Mouse (Mus musculus) kidney, postnatal 0 days (tissue): ENCODE results near the gene F5. TPM values are rescaled to one million over a fixed set of nuclear protein-coding genes. Genes with fewer than 3 reads are reported as not detected.

Experiments
- ATAC-seq: fragments of 200-750 bp; cut with Nextera tagmentation; replicated peaks from 2 replicates; pipeline ENCODE4 v1.8.0; 2017; ENCODE audit warnings: low read depth, moderate number of reproducible peaks, moderate TSS enrichment, moderate library complexity; ENCODE audit not compliant: low FRiP score
- DNase-seq: peaks from one replicate; pipeline ENCODE4 v3.0.0-alpha.2; 2016; ENCODE audit warnings: low spot score
- H3K27ac ChIP-seq: fragments of 300-500 bp; sonication (generic); 2 replicates; pipeline ENCODE4 v1.5.1; 2014; ENCODE audit warnings: mild to moderate bottlenecking
- H3K27me3 ChIP-seq: fragments of 300-500 bp; sonication (generic); 2 replicates; pipeline ENCODE4 v1.6.1; 2014; ENCODE audit warnings: low read length, mixed read lengths; ENCODE audit not compliant: insufficient read depth
- H3K36me3 ChIP-seq: fragments of 300-500 bp; sonication (generic); 2 replicates; pipeline ENCODE4 v1.6.1; 2014; ENCODE audit warnings: low read length, mixed read lengths; ENCODE audit not compliant: insufficient read depth
- H3K4me1 ChIP-seq: fragments of 300-500 bp; sonication (generic); replicated peaks from 2 replicates; pipeline ENCODE4 v1.6.1; 2014; ENCODE audit warnings: antibody characterized with exemption, low read length, mixed read lengths; ENCODE audit not compliant: insufficient read depth
- H3K4me2 ChIP-seq: fragments of 300-500 bp; sonication (generic); 2 replicates; pipeline ENCODE4 v1.6.1; 2014; ENCODE audit warnings: mild to moderate bottlenecking, low read length, moderate library complexity, mixed read lengths
- H3K4me3 ChIP-seq: fragments of 300-500 bp; sonication (generic); replicated peaks from 2 replicates; pipeline ENCODE4 v1.5.1; 2014; ENCODE audit warnings: low read depth, low read length
- H3K9ac ChIP-seq: fragments of 300-500 bp; sonication (generic); 2 replicates; pipeline ENCODE4 v1.6.1; 2014; ENCODE audit warnings: low read depth, low read length
- H3K9me3 ChIP-seq: fragments of 300-500 bp; sonication (generic); replicated peaks from 2 replicates; pipeline ENCODE4 v1.6.1; 2016; ENCODE audit warnings: low read length, inconsistent platforms, mixed read lengths
- CTCF ChIP-seq: IDR thresholded peaks from 2 replicates; pipeline ENCODE4 v1.5.1; 2016; ENCODE audit warnings: antibody characterized with exemption, low read depth, mild to moderate bottlenecking, moderate library complexity
- WGBS: fragments of 180-500 bp; shearing (Covaris S2); extraction: QIAGEN DNeasy Blood & Tissue Kit; methylation state at CpG from one replicate; pipeline ENCODE4 v1.1.7; 2014; 5-methylcytosine and 5-hydroxymethylcytosine counted together
- polyA plus RNA-seq: library from polyadenylated mRNA; unstranded; fragments of >200 nt; fragmentation: Nextera tagmentation; extraction: Ambion mirVana; gene quantifications from 2 replicates; pipeline ENCODE4 v1.2.1, GENCODE M21; 2015

Gene F5
- polyA plus RNA-seq, 1 experiment from 2014 or later: 0.21 TPM

DNA sequence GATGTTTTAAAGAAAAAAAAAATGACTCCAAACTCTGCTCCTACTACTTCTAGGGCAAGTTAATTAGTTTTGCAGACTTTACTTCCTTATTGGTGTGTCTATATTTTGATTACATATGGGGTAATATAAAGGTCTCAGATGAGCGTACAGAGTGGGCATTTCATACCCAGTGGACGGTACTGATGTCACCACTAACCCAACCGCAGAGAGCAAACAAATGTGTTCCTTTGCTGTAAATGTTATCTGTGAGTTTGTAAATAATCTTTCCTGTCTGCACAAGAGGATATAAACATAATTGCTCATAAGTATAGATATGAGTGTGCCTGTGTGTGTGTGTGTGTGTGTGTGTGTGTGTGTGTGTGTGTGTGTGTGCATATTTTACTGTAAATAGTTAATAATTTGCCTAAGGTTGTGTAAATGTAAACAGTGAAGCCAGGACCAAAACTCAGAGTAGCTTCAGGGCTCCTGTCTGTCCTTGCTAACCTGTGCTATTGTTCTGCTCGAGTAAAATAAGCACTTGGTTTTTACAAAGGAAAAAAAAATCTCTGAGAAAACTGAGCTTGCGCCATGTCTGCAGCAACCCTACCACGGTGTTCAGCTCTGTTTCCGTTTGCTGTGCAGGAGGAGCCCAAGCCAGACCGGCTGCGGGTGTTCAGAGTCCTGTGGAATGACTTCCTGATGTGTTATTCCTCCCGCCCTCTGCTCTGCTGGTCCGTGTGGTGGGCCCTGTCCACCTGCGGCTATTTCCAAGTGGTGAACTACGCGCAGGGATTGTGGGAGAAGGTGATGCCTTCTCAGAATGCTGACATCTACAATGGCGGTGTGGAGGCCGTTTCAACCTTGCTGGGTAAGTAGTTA, 108.8 kb downstream of the F5 start:
- WGBS: 70% methylated on average over 16 of the region's 16 CpGs
- Histone ChIP-seq H3K4me1 (no peaks in the 10 kb centered on the region), H3K27me3 (no peaks in the 10 kb centered on the region), H3K4me2 (no peak overlapping the region), H3K9ac (no peak overlapping the region), H3K27ac (peak overlapping the region; percentile 14; the same call in 1 of the 2 replicates), H3K36me3 (peaks cover 22% of the 10 kb centered on the region), H3K9me3 (no peaks in the 10 kb centered on the region), H3K4me3 (no peak overlapping the region)
- no peak for TF ChIP-seq CTCF
- no peak for DNase-seq
- no peak; the same call in 1 of the 2 replicates for ATAC-seq

DNA sequence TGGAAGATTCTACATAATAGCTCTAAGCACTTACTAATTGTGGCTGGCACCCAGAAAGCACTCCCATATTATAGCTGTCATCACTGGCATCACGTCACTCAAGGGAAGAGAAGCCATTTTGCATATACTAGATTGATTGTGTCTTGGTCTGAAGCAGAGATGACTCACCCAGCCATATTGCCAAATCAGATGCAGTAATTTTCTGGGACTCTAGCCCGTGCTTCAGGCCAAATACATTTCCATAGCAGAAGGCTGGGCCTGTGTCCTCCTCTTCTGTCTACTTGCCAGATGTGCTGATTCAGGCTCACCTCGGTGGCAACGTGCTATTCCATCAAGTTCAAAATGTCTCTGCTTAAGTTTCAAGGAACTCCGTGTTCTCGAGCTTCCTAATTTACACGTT, 109.9 kb downstream of the F5 start:
- no peaks in the 10 kb centered on the region for H3K4me1 ChIP-seq
- DNase-seq (no peak), ATAC-seq (no peak)
- WGBS: 87% methylated on average over 7 of the region's 7 CpGs
- H3K36me3 ChIP-seq: peaks cover 22% of the 10 kb centered on the region
- TF ChIP-seq CTCF: no peak
- no peak overlapping the region for H3K4me3 ChIP-seq
- no peaks in the 10 kb centered on the region for H3K27me3 ChIP-seq
- no peaks in the 10 kb centered on the region for H3K9me3 ChIP-seq
- no peak overlapping the region for H3K27ac ChIP-seq
- H3K9ac ChIP-seq: no peak overlapping the region
- H3K4me2 ChIP-seq: no peak overlapping the region

Other genes with a start within 250 kb of the F5 start
- gene Scyl3, start 222.7 kb upstream of the F5 start, polyA plus RNA-seq: 15.9 and 17.2 TPM in 2 replicates
- 10.3 and 14.0 TPM in 2 replicates for gene BC055324, start 157.0 kb upstream of the F5 start, polyA plus RNA-seq
- 12.6 and 14.3 TPM in 2 replicates for gene Mettl18, start 156.9 kb upstream of the F5 start, polyA plus RNA-seq
- gene Sele, start 103.6 kb upstream of the F5 start, polyA plus RNA-seq: 0.04 and 0.08 TPM in 2 replicates
- gene Sell, start 89.9 kb upstream of the F5 start, polyA plus RNA-seq: 0.45 and 0.85 TPM in 2 replicates
- 0.17 and 2.0 TPM in 2 replicates for gene Selp, start 36.6 kb upstream of the F5 start, polyA plus RNA-seq
- 8.6 and 8.7 TPM in 2 replicates for gene Slc19a2, start 97.2 kb downstream of the F5 start, polyA plus RNA-seq
- 15.7 and 16.6 TPM in 2 replicates for gene Ccdc181, start 123.7 kb downstream of the F5 start, polyA plus RNA-seq
- 41.7 and 42.0 TPM in 2 replicates for gene Nme7, start 152.3 kb downstream of the F5 start, polyA plus RNA-seq
- gene Blzf1, start 155.7 kb downstream of the F5 start, polyA plus RNA-seq: 25.0 and 29.7 TPM in 2 replicates